Mouse (Mus musculus) liver, embryonic 11.5 days (tissue): Measurements from ENCODE around the gene Litaf. TPM values are rescaled to one million over a fixed set of nuclear protein-coding genes. Genes with fewer than 3 reads are reported as not detected.

Source experiments
- ATAC-seq: fragments of 200-750 bp; cut with Nextera tagmentation; replicated peaks from 2 replicates; pipeline ENCODE4 v1.8.0; 2017; ENCODE audit warnings: moderate number of reproducible peaks, mild to moderate bottlenecking, moderate TSS enrichment, moderate library complexity; ENCODE audit not compliant: low FRiP score
- DNase-seq: peaks from one replicate; pipeline ENCODE4 v3.0.0-alpha.2; 2017; ENCODE audit warnings: low spot score
- H3K27ac ChIP-seq: fragments of 300-500 bp; sonication (generic); 2 replicates; pipeline ENCODE4 v1.5.1; 2014; ENCODE audit warnings: mild to moderate bottlenecking, low read depth, low read length, control low read depth
- H3K27me3 ChIP-seq: fragments of 300-500 bp; sonication (generic); replicated peaks from 2 replicates; pipeline ENCODE4 v1.6.1; 2014; ENCODE audit warnings: low read length, mixed read lengths; ENCODE audit not compliant: control insufficient read depth, insufficient read depth
- H3K36me3 ChIP-seq: fragments of 300-500 bp; sonication (generic); 2 replicates; pipeline ENCODE4 v1.6.1; 2014; ENCODE audit warnings: mild to moderate bottlenecking, low read length, moderate library complexity, mixed read lengths; ENCODE audit not compliant: control insufficient read depth, insufficient read depth
- H3K4me1 ChIP-seq: fragments of 300-500 bp; sonication (generic); replicated peaks from 2 replicates; pipeline ENCODE4 v1.6.1; 2014; ENCODE audit warnings: low read length, mixed read lengths; ENCODE audit not compliant: control insufficient read depth, insufficient read depth
- H3K4me2 ChIP-seq: fragments of 300-500 bp; sonication (generic); 2 replicates; pipeline ENCODE4 v1.6.1; 2014; ENCODE audit warnings: mild to moderate bottlenecking, control low read depth, moderate library complexity
- H3K4me3 ChIP-seq: fragments of 300-500 bp; sonication (generic); 2 replicates; pipeline ENCODE4 v1.5.1; 2014; ENCODE audit warnings: low read depth, low read length, control low read depth
- H3K9ac ChIP-seq: fragments of 300-500 bp; sonication (generic); 2 replicates; pipeline ENCODE4 v1.6.1; 2014; ENCODE audit warnings: low read depth, low read length, control low read depth
- H3K9me3 ChIP-seq: fragments of 300-500 bp; sonication (generic); 2 replicates; pipeline ENCODE4 v1.6.1; 2016; ENCODE audit warnings: low read length, inconsistent platforms, mixed read lengths; ENCODE audit not compliant: control insufficient read depth
- WGBS: fragments of 180-500 bp; shearing (Covaris S2); extraction: QIAGEN DNeasy Blood & Tissue Kit; methylation state at CpG from one replicate; pipeline ENCODE4 v1.1.7; 2014; 5-methylcytosine and 5-hydroxymethylcytosine counted together
- polyA plus RNA-seq: library from polyadenylated mRNA; unstranded; fragments of >200 nt; fragmentation: Nextera tagmentation; extraction: Ambion mirVana; gene quantifications from 2 replicates; pipeline ENCODE4 v1.2.1, GENCODE M21; 2014

Litaf gene
- polyA plus RNA-seq, 1 experiment from 2014 or later: 53.6 TPM

DNA sequence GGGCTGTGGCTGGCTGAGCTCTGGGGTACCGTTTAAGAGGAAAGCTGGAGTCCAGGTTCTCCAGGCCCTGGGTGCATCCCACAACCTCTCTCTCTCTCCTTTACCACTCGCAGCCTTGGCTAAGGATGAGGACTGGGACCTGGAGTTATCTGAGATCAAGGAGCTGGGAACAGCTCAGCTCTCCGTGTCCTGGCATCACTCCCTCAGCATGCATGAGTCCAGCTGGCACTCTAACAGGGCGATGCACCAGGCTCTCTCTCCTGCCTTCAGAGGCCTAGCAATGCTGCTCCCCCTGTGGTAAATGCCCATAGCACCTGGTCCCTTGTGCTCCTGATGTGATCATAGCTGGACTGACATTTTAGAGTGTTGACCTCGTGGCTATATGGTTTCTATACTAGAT lies 5.2 kb upstream of the Litaf start:
- Histone ChIP-seq H3K36me3 (peaks cover 13% of the 10 kb centered on the region; the same call in 1 of the 2 replicates), H3K27me3 (peaks cover 15% of the 10 kb centered on the region), H3K27ac (no peak overlapping the region), H3K4me2 (no peak overlapping the region), H3K9ac (no peak overlapping the region), H3K4me1 (peaks cover 15% of the 10 kb centered on the region; the same call in 1 of the 2 replicates), H3K9me3 (no peaks in the 10 kb centered on the region), H3K4me3 (no peak overlapping the region)
- DNase-seq: no peak
- no peak for ATAC-seq
- 86% methylated on average over 5 of the region's 5 CpGs for WGBS

DNA sequence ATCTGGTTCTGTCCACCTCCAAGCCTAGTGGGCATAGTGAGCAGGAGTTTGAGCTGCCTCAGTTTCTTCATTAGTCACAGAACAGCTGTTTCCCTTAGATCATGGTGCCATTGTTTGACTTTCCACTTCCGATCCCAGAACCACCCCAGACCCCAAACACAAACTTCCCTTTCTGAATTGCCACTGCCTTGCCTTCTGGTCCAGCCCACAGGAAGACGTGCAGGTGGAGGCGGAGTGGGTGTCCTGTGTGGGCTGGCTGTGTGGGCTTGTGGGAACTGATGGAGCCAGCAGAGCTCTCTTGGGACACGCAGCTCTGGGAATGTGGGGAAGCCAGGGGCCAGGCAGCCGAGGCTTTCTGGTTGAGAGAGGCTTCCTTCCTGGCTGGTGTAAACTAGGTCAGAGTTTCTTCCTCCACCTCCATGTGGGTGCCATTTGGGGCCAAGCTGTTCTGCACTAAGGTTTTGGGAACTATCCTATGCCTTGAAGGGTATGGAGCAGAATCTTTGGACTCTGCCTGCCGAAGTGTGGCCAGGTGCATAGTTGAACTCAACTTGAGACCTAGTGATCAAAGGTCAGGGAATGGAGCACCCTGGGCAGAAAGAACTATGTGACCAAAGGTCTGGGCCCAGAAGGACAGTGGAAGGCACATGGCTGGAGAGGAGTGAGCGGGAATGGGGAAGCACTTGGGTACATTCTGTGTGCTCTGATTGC lies 3.9 kb upstream of the Litaf start:
- ATAC-seq: no peak
- 42% methylated on average over 7 of the region's 7 CpGs for WGBS

DNA sequence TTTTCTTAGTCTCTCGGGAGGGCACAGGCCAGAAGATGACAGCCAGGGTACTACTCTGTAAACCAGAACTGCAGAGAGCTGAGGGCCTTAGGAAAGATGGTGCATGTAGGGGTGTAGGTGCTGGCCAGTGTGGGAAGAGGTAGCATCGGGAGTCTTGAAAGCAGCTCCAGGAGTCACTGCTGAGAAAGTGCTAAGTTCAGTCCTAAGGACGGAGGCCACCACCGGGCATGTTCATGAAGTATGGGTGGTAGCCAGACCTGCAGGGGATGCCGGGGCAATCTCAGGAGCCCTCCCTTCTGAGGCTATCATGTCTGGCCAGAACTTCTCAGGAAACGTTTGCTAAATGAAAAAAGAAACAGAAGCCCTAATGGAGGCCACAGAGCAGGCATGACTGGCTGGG lies 3.3 kb upstream of the Litaf start:
- H3K27me3 ChIP-seq: peaks cover 19% of the 10 kb centered on the region
- H3K4me2 ChIP-seq: no peak overlapping the region
- no peaks in the 10 kb centered on the region for H3K9me3 ChIP-seq
- no peak overlapping the region for H3K27ac ChIP-seq
- 56% methylated on average over 6 of the region's 6 CpGs for WGBS
- H3K4me1 ChIP-seq: peaks cover 19% of the 10 kb centered on the region; the same call in 1 of the 2 replicates
- no peak for ATAC-seq
- H3K4me3 ChIP-seq: no peak overlapping the region
- H3K36me3 ChIP-seq: peaks cover 1% of the 10 kb centered on the region; the same call in 1 of the 2 replicates
- no peak overlapping the region for H3K9ac ChIP-seq
- no peak for DNase-seq

More for the DNA sequence above, 3.9 kb upstream of the Litaf start:
- no peaks in the 10 kb centered on the region for H3K9me3 ChIP-seq
- H3K9ac ChIP-seq: no peak overlapping the region
- peaks cover 19% of the 10 kb centered on the region; the same call in 1 of the 2 replicates for H3K4me1 ChIP-seq
- peaks cover 6% of the 10 kb centered on the region; the same call in 1 of the 2 replicates for H3K36me3 ChIP-seq
- H3K27me3 ChIP-seq: peaks cover 19% of the 10 kb centered on the region
- H3K27ac ChIP-seq: no peak overlapping the region
- no peak overlapping the region for H3K4me2 ChIP-seq
- DNase-seq: no peak
- no peak overlapping the region for H3K4me3 ChIP-seq

DNA sequence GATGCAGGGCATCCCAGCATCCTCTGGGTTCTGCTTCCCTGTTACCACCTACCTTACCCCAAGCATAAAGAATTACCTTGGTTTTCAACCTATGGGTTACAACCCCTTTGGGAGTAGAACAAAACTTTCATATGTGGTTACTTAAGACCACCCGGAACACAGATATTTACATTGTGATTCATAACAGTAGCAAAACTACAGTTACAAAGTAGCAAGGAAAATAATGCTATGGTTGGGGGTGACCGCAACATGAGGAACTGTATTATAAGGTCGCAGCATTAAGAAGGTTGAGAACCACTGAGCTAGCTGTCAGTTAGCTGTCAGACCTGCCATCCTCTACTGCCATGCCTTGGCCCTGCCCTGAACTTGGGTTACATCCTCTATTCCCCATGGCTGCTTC lies 2.7 kb upstream of the Litaf start:
- H3K4me2 ChIP-seq: no peak overlapping the region
- no peaks in the 10 kb centered on the region for H3K9me3 ChIP-seq
- no peak overlapping the region for H3K27ac ChIP-seq
- H3K36me3 ChIP-seq: no peaks in the 10 kb centered on the region
- H3K4me1 ChIP-seq: peaks cover 19% of the 10 kb centered on the region; the same call in 1 of the 2 replicates
- 79% methylated on average over 3 of the region's 3 CpGs for WGBS
- H3K9ac ChIP-seq: no peak overlapping the region
- DNase-seq: no peak
- no peak overlapping the region for H3K4me3 ChIP-seq
- ATAC-seq: no peak
- H3K27me3 ChIP-seq: peaks cover 19% of the 10 kb centered on the region

DNA sequence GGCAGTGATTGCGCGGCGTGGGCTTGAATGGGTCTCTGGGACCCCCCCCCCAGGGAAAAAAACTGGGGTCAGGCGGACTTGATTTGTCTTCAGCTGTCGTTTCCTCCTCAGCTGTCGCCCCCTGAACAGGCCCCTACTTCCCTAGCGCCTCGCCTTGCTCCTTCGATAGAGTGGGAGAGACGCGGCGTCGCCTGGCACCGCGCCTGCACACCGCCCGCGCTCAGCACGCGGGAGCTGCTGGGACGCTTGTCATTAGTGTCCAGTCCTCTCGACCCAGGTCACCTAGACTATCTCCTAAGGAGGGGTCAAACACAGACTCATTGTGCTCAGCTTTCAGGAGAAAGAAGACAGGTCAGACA lies 855 bp upstream of the Litaf start:
- peak overlapping the region; percentile 71; the same call in 1 of the 2 replicates for H3K27ac ChIP-seq
- H3K9ac ChIP-seq: peak overlapping the region; percentile 73
- WGBS: 2% methylated on average over 22 of the region's 22 CpGs
- DNase-seq: no peak
- no peak for ATAC-seq
- H3K27me3 ChIP-seq: peaks cover 19% of the 10 kb centered on the region
- no peaks in the 10 kb centered on the region for H3K9me3 ChIP-seq
- no peaks in the 10 kb centered on the region for H3K36me3 ChIP-seq
- H3K4me3 ChIP-seq: peak overlapping the region; percentile 70
- peak overlapping the region; percentile 99 for H3K4me2 ChIP-seq
- H3K4me1 ChIP-seq: peaks cover 19% of the 10 kb centered on the region; the same call in 1 of the 2 replicates

DNA sequence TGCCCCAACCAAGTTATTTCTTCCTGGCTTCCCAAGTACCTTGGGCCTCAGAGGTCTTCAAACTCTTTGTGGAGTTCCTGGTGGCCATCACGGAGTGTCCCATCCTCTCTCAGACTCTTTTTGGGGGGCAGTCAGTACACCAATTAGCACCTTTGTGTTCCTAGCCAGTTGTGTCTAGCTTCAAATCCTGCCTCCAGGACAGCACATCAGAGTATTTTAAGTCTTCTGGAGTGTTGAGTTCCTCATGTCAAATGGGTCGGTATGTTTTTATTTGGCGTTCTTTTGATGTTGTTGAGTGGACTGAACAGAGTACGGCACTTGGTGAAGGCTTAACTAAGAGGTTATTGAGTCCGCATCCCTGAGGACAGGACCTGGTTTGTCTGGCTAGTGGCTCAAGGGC lies 526 bp downstream of the Litaf start:
- no peak overlapping the region; the same call in 1 of the 2 replicates for H3K9ac ChIP-seq
- H3K9me3 ChIP-seq: no peaks in the 10 kb centered on the region
- peaks cover 19% of the 10 kb centered on the region; the same call in 1 of the 2 replicates for H3K4me1 ChIP-seq
- DNase-seq (no peak), ATAC-seq (no peak)
- H3K27ac ChIP-seq: no peak overlapping the region
- H3K36me3 ChIP-seq: no peaks in the 10 kb centered on the region
- H3K27me3 ChIP-seq: peaks cover 19% of the 10 kb centered on the region
- WGBS: 79% methylated on average over 5 of the region's 5 CpGs
- H3K4me3 ChIP-seq: peak overlapping the region; percentile 70; the same call in 1 of the 2 replicates
- peak overlapping the region; percentile 99 for H3K4me2 ChIP-seq

DNA sequence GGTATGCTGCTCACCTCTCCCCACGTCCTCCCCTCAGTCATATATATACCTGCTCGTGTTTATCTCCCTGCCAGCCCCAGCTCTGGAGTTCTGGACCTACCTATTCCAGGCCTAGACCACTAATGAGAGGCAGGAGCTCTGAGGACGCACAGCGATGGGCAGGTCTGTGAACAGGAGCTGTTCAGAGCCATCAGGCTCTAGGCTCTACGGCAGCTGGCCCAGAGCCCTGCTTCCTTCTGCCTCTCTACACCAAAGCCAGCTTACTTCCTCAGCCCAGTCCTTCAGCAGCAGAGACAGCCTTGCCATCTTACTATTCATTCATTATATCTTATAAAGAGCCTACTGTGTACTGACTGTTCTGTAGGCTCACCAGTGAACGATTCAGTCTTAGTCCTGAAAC lies 1.2 kb downstream of the Litaf start:
- H3K9ac ChIP-seq: no peak overlapping the region
- H3K27me3 ChIP-seq: peaks cover 19% of the 10 kb centered on the region
- H3K4me2 ChIP-seq: no peak overlapping the region
- H3K9me3 ChIP-seq: no peaks in the 10 kb centered on the region
- peaks cover 15% of the 10 kb centered on the region; the same call in 1 of the 2 replicates for H3K4me1 ChIP-seq
- no peak overlapping the region for H3K4me3 ChIP-seq
- WGBS: 86% methylated on average over 6 of the region's 6 CpGs
- no peak overlapping the region for H3K27ac ChIP-seq
- DNase-seq: no peak
- ATAC-seq: no peak
- no peaks in the 10 kb centered on the region for H3K36me3 ChIP-seq

DNA sequence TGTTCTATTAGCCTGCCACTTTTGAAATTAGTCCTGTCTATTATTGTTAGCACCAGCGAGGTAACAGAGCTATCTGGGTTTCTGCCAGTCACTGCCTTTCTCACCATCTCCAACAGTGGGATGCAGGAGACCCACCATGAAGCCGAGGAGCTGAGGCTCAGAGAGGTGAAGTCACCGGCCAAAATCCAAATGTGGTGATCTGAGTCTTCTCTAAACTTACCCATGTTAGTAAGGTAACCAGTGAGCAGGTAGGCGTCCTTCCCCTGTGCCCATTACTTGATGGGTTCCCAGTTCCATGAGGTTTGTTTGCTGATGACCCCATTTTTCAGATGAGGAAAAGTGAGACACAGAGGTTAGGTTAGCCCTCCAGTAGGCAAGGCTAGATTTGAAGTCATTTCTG lies 1.6 kb downstream of the Litaf start:
- DNase-seq: no peak
- H3K27me3 ChIP-seq: peaks cover 19% of the 10 kb centered on the region
- H3K4me1 ChIP-seq: peaks cover 13% of the 10 kb centered on the region; the same call in 1 of the 2 replicates
- no peak overlapping the region for H3K4me2 ChIP-seq
- no peak for ATAC-seq
- WGBS: 75% methylated on average over 4 of the region's 4 CpGs
- H3K36me3 ChIP-seq: no peaks in the 10 kb centered on the region
- no peaks in the 10 kb centered on the region for H3K9me3 ChIP-seq
- H3K27ac ChIP-seq: no peak overlapping the region
- no peak overlapping the region for H3K4me3 ChIP-seq
- no peak overlapping the region for H3K9ac ChIP-seq
